Mouse (Mus musculus) bone marrow macrophage, adult 2 months (primary cell): ENCODE data around the gene Apob.

ENCODE experiments used
- CTCF ChIP-seq: IDR thresholded peaks from 2 replicates; pipeline ENCODE4 v1.5.1; 2012; ENCODE audit warnings: low read depth, mild to moderate bottlenecking, low read length, moderate library complexity
- POLR2A ChIP-seq: IDR thresholded peaks from 2 replicates; pipeline ENCODE4 v1.6.1; 2012; ENCODE audit warnings: mild to moderate bottlenecking, low read depth, low read length, borderline replicate concordance

GRCm38 (mm10) chr12:7990804-7991203, 13.4 kb downstream of the Apob start:
- TF ChIP-seq CTCF (no peak), POLR2A (no peak)
